Mouse (Mus musculus): ENCODE results near the gene Arhgap27.

Arhgap27 gene

GRCm38 (mm10) chr11:103355251-103355650 is 8.2 kb downstream of the Arhgap27 start:
- peak; percentile 13 for DNase-seq (ENCODE audit: low spot score)

DNA sequence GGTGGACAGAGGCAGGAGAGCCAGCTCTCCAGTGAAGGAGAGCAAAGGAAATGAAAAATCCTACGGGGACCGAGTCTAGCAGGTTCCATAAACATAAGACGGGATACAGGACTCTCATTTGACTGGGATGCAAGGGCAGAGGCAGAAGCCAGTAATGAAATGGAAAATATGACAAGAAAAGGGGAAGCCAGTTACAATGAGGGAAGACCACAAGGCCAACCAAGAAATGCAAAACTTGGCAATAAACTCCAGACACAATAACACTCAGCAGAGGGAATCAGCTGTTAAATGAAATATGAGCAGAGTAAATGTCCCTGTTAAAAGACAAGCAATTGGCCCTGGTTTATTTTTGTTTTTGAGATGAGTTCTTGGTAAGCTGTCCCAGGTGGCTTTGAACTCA is 9.5 kb downstream of the Arhgap27 start:
- DNase-seq (ENCODE audit: low spot score) = no peak

GRCm38 (mm10) chr11:103352239-103352814 is 11.2 kb downstream of the Arhgap27 start:
- DNase-seq (ENCODE audit: low spot score) = no peak

GRCm38 (mm10) chr11:103350711-103351315 is 12.7 kb downstream of the Arhgap27 start:
- DNase-seq (ENCODE audit: low spot score) = no peak

DNA sequence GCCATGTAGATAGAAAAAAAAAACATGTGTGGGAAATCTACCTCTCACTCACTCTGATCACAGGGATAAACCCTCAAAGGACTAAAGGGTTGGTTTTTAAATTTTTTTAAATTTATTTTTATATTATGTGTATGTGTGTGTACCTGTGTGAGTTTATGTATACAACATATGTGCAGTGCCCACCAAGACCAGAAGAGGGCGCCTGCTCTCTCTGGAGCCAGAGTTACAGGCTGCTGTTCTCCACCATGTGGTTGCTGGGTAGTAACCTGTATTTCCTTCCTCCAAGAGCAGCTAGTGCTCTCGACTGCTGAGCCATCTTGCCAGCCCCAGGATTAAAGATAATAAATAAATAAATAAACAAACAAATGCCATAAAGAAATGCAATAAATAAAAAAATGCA is 13.8 kb downstream of the Arhgap27 start:
- DNase-seq (ENCODE audit: low spot score) = no peak

GRCm38 (mm10) chr11:103346657-103347056 is 16.8 kb downstream of the Arhgap27 start:
- no peak for DNase-seq (ENCODE audit: low spot score)

DNA sequence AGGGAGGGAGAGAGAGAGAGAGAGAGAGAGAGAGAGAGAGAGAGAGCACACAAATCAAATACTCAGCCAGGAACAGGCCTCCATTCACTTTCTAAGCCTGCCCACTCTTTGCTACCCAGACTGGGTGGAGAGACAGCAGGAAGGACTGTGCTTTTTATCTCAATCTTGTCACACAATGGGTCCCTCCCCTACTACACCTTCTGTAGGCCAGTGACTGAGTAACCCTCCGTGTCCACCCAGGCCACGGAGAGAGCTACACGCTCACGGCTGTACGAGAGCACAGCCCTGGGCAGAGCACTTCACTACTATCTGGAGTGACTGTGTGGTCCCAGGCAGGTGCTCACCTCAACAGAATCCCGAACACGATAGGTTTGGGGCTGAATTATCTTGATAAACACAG is 17.3 kb downstream of the Arhgap27 start:
- DNase-seq (ENCODE audit: low spot score) = no peak

GRCm38 (mm10) chr11:103345408-103346091 is 17.9 kb downstream of the Arhgap27 start:
- DNase-seq (ENCODE audit: low spot score) = no peak

GRCm38 (mm10) chr11:103344494-103345332 is 18.8 kb downstream of the Arhgap27 start:
- DNase-seq (ENCODE audit: low spot score) = no peak

DNA sequence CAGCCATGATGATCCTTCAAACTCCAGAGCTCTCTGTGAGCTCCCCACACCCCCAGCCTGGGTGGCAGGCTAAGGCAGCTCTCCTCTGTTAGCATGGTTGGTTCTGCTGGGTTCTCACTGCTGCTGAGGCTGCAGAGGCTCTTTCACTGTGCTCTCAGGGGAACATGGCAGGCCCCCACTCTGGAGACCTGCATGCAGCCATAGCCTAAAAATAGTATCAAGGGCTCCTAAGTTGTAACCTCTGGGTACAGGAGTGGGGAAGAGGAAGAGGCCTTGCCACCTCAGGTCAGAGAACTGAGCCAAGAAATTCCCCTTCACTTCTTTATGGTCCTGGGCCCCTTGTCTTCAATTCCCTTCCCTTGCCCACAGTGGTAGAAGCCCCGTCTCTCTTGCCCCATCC is 19.6 kb downstream of the Arhgap27 start:
- no peak for DNase-seq (ENCODE audit: low spot score)

GRCm38 (mm10) chr11:103343063-103343462 is 20.4 kb downstream of the Arhgap27 start:
- no peak for DNase-seq (ENCODE audit: low spot score)

DNA sequence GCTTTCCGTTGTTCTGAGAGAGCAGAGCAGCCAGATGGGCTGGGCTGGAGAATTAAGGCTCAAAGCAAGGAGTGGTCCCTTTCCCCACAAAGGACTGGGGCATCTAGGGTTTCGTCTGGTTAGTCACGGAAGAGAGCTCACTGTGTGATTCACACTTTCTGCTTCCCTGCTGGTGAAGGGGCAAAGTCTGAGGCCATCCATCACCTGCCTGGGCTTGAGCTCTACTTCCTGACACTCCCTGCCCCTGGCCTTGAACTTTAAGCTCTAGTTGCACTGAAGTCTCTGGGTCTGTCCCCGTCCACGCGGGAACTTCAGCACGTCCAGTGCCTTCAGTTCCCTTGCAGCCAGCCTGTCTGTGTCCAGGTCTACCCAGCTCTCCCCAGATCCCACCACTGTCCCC is 22.8 kb downstream of the Arhgap27 start:
- DNase-seq (ENCODE audit: low spot score) = no peak

DNA sequence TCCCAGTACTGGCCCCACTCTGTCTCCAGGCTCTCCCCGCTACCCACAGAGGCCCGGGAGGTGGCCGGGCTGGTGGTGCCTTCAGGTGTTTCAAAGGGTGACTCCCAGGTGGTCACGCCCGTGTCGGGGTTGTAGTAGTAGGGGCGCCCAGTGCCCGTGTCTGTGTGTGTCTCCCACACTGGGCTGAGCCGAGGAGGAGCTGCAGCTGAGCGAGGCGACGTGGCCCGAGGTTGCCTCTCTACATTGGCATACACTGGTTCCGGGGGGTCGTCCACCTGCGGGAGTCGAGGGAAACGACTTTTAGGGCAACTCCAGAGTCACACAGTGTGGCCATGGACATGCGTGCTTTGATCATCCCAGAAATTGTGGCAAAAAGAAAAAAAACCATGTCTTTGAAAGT is 23.4 kb downstream of the Arhgap27 start:
- DNase-seq (ENCODE audit: low spot score) = no peak

DNA sequence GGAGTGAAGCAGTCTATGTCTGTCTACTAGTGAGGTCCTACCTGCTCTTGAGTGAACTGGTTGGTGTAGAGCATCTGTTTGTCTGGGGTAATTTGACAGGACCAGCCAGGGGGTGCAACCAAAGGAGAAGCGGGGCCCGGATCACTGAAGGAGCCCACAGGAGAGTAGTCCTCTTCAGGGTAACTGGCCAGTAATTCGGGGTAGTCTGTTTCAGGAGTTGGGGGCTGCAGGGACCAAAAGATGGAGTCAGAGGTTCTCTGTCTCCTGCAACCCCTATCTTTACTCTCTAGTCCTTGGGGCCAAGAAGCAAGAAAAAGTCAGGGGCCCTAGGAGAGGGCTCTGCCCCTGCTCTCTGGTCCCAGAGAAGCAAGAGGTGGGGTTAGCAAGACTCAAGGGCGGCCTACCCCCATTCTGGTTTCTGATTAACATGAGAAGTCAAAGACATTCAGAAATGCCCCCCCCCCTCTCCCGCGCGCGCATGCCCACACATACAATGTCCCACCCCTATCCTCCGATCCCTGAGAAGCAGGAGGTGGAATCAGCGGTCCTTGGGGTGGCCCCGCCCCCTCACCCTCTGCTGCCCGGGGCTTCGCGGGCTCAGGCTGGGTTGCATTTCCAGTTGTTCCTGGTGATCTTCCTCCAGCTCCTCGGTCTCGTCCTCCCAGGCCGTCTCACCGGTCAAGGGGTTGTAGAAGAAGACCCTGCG is 23.9 kb downstream of the Arhgap27 start:
- no peak for DNase-seq (ENCODE audit: low spot score)

DNA sequence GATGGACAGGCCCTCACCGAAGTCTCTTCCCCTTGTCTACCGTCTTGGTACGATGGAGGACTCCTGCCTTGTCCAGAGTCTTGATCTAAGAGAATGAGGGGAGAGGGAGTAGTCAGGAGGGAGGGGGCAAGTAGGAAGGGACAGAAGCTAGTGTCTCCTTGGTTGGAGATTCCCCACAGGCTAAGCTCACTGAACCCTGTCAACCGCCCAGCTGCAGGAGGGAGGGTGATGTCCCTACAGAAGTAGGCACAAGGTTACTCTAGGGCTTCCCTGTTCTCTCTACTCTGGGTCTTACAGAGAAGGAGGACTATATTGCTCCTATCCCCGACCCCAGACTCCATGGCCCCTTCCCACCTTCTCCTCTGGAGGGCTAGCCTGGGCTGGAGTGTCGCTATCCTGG is 24.8 kb downstream of the Arhgap27 start:
- DNase-seq (ENCODE audit: low spot score) = no peak

GRCm38 (mm10) chr11:103338119-103338518 is 25.4 kb downstream of the Arhgap27 start:
- no peak for DNase-seq (ENCODE audit: low spot score)

DNA sequence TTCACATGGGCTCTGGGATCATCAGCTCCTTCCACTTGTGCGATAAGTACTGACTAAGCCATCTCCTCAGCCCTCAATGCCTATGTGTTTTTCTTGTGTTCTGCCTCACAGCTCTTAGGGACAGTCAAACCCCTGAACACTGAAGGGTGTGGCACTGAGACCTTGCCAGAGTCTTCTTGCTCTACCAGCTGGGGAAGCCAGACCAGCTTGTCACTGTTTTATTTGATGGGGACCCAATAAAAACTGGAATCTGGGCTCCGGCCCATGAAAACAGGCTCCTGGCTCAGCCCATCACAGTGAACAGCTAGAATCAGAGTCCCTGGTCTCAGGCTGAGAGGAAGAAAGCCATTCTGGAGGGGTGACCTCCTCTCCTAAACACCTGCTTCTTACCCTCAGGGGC is 26.3 kb downstream of the Arhgap27 start:
- no peak for DNase-seq (ENCODE audit: low spot score)

GRCm38 (mm10) chr11:103335561-103335960 is 27.9 kb downstream of the Arhgap27 start:
- no peak for DNase-seq (ENCODE audit: low spot score)

DNA sequence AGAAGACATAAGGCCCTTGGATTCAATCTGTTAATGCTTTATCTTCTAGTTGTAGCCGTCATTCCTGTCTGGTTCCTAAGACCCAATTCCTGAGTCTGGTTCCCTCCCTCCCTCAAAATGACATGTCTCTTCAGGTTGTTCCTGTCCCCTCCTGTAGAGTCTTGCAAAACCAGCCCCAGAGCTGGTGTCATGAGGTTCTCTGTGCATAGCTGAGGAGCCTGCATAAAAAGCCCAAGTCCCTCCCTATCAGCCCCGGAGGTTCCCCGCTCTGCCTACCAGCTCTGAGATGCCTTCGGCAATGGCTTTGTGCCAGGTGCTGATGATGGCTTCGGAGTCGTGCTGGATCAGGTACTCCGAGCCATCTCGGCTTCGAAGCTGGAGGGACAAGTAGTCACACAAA is 28.6 kb downstream of the Arhgap27 start:
- no peak for DNase-seq (ENCODE audit: low spot score)

GRCm38 (mm10) chr11:103333719-103334398 is 29.6 kb downstream of the Arhgap27 start:
- DNase-seq (ENCODE audit: low spot score) = peak; percentile 75

GRCm38 (mm10) chr11:103332890-103333651 is 30.4 kb downstream of the Arhgap27 start:
- DNase-seq (ENCODE audit: low spot score) = no peak
